Mouse (Mus musculus): ENCODE measurements around the gene Pxt1.

- no peak for TF ChIP-seq CTCF (IDR thresholded peaks at IDR 0.05; ENCODE audit: insufficient read depth, low read length)
- no peak for TF ChIP-seq POLR2A (IDR thresholded peaks at IDR 0.05; ENCODE audit: borderline replicate concordance, extremely low read depth, low read depth, low read length)
These were observed 46.4 kb upstream of the Pxt1 start for GRCm38 (mm10) chr17:28990060-28990459.
